Mouse (Mus musculus) embryonic stem cell, embryonic (primary cell): ENCODE data around the gene Klhl8.

Source experiments
- CTCF ChIA-PET, 4 experiments: fragments of 300-600 bp in 2 of 4; fragments of 350-600 bp in 2 of 4; sonication (Branson Sonifier 250); formaldehyde crosslinking; loops; one replicate each; lab custom pipeline; 2022; ENCODE audit warnings: inconsistent platforms in 2 of 4; lab: Charles Lee
- POLR2A ChIA-PET, 4 experiments: fragments of 300-600 bp in 2 of 4; fragments of 350-600 bp in 2 of 4; sonication (Branson Sonifier 250); formaldehyde crosslinking; loops; one replicate each; lab custom pipeline; 2022; ENCODE audit warnings: antibody characterized with exemption in 4 of 4, inconsistent platforms in 1 of 4; lab: Charles Lee

The Klhl8 gene

GRCm38 (mm10) chr5:103923101-103923500 is 12.0 kb upstream of the Klhl8 start:
- ChIA-PET CTCF (interaction anchor here in 1 of 4 experiments (0.6 kb wide), 1 partner anchor 264 kb away, joined by 3 read pairs; no protein-coding TSS in a partner anchor), POLR2A (interaction anchor here in 1 of 4 experiments (1.4 kb wide), 1 partner anchor 13 kb away, joined by 5 read pairs; no protein-coding TSS in a partner anchor)

- ChIA-PET POLR2A (interaction anchor here in 1 of 4 experiments (0.6 to 1.4 kb wide), 2 partner anchors 12 to 13 kb away, joined by 3 to 5 read pairs; no protein-coding TSS in a partner anchor), CTCF (no interaction called here)
These were observed 11.4 kb upstream of the Klhl8 start for GRCm38 (mm10) chr5:103922436-103922835.

- POLR2A ChIA-PET = interaction anchor here in 1 of 4 experiments (1.3 kb wide), 1 partner anchor 9 kb away, joined by 4 read pairs; no protein-coding TSS in a partner anchor
- CTCF ChIA-PET = interaction anchor here in 1 of 4 experiments (2.5 kb wide), 1 partner anchor 8 kb away, joined by 12 read pairs; no protein-coding TSS in a partner anchor
These were observed 8.4 kb upstream of the Klhl8 start for GRCm38 (mm10) chr5:103919497-103919896.

- ChIA-PET CTCF (interaction anchor here (1.0 to 2.5 kb wide), 7 partner anchors 9 to 62 kb away, joined by 3 to 12 read pairs (median 5); no protein-coding TSS in a partner anchor), POLR2A (interaction anchor here in 1 of 4 experiments (0.7 kb wide), 1 partner anchor 7 kb away, joined by 3 read pairs; the partner anchor contains the start of gene Klhl8)
These were observed 7.2 kb upstream of the Klhl8 start for GRCm38 (mm10) chr5:103918233-103918632.

GRCm38 (mm10) chr5:103917357-103917895 is 6.4 kb upstream of the Klhl8 start:
- ChIA-PET CTCF (interaction anchor here (1.1 to 2.5 kb wide), 5 partner anchors 9 to 61 kb away, joined by 3 to 12 read pairs (median 5); no protein-coding TSS in a partner anchor), POLR2A (no interaction called here)

GRCm38 (mm10) chr5:103916595-103917356 is 5.7 kb upstream of the Klhl8 start:
- POLR2A ChIA-PET = interaction anchor here in 2 of 4 experiments (0.6 to 1.5 kb wide), 2 partner anchors 11 to 90 kb away, joined by 6 to 9 read pairs; no protein-coding TSS in a partner anchor
- CTCF ChIA-PET = interaction anchor here in 3 of 4 experiments (1.0 to 2.5 kb wide), 6 partner anchors 10 to 11 kb away, joined by 3 to 12 read pairs (median 10); no protein-coding TSS in a partner anchor

GRCm38 (mm10) chr5:103914335-103915226 is 3.5 kb upstream of the Klhl8 start:
- ChIA-PET POLR2A (no interaction called here), CTCF (interaction anchor here in 1 of 4 experiments (0.9 to 2.0 kb wide), 3 partner anchors 12 to 160 kb away, joined by 3 to 11 read pairs (median 4); no protein-coding TSS in a partner anchor)

GRCm38 (mm10) chr5:103913150-103913549 is 2.1 kb upstream of the Klhl8 start:
- CTCF ChIA-PET = no interaction called here
- POLR2A ChIA-PET = no interaction called here

- CTCF ChIA-PET = interaction anchor here in 2 of 4 experiments (1.5 to 4.2 kb wide), 2 partner anchors 16 kb away, joined by 6 to 19 read pairs; no protein-coding TSS in a partner anchor
These were observed 496 bp upstream of the Klhl8 start for GRCm38 (mm10) chr5:103911555-103911954.

GRCm38 (mm10) chr5:103910156-103910555 is 903 bp downstream of the Klhl8 start:
- ChIA-PET POLR2A (interaction anchor here in 3 of 4 experiments (0.7 to 3.5 kb wide), 20 partner anchors 8 to 199 kb away, joined by 3 to 13 read pairs (median 3); no protein-coding TSS in a partner anchor), CTCF (interaction anchor here in 3 of 4 experiments (0.5 to 4.2 kb wide), 4 partner anchors 17 to 251 kb away, joined by 3 to 19 read pairs (median 6); no protein-coding TSS in a partner anchor)

More at GRCm38 (mm10) chr5:103911555-103911954, 496 bp upstream of the Klhl8 start:
- POLR2A ChIA-PET = interaction anchor here in 1 of 4 experiments (0.7 to 3.5 kb wide), 6 partner anchors 9 to 332 kb away, joined by 3 to 13 read pairs (median 4); no protein-coding TSS in a partner anchor

GRCm38 (mm10) chr5:103909466-103909865 is 1.6 kb downstream of the Klhl8 start:
- ChIA-PET CTCF (interaction anchor here in 3 of 4 experiments (0.6 to 4.2 kb wide), 3 partner anchors 18 to 1931 kb away, joined by 4 to 19 read pairs (median 7); no protein-coding TSS in a partner anchor), POLR2A (interaction anchor here in 3 of 4 experiments (0.6 to 3.5 kb wide), 10 partner anchors 7 to 857 kb away, joined by 3 to 13 read pairs (median 3); no protein-coding TSS in a partner anchor)

GRCm38 (mm10) chr5:103908851-103909250 is 2.2 kb downstream of the Klhl8 start:
- CTCF ChIA-PET = interaction anchor here in 3 of 4 experiments (0.6 to 4.2 kb wide), 3 partner anchors 18 to 1931 kb away, joined by 4 to 19 read pairs (median 7); no protein-coding TSS in a partner anchor
- POLR2A ChIA-PET = interaction anchor here in 2 of 4 experiments (0.6 to 1.3 kb wide), 5 partner anchors 10 to 856 kb away, joined by 3 read pairs; no protein-coding TSS in a partner anchor

GRCm38 (mm10) chr5:103907844-103908243 is 3.2 kb downstream of the Klhl8 start:
- POLR2A ChIA-PET = no interaction called here
- CTCF ChIA-PET = no interaction called here

GRCm38 (mm10) chr5:103906173-103906572 is 4.9 kb downstream of the Klhl8 start:
- ChIA-PET POLR2A (no interaction called here), CTCF (no interaction called here)

- ChIA-PET POLR2A (interaction anchor here in 3 of 4 experiments (0.6 to 1.4 kb wide), 5 partner anchors 11 to 160 kb away, joined by 3 to 5 read pairs (median 3); partner anchors contain the start of gene Klhl8 (in 1 of the 3)), CTCF (interaction anchor here in 3 of 4 experiments (0.9 to 1.5 kb wide), 3 partner anchors 81 to 243 kb away, joined by 3 to 4 read pairs (median 3); no protein-coding TSS in a partner anchor)
These were observed 12.7 kb downstream of the Klhl8 start for GRCm38 (mm10) chr5:103898310-103898709.

GRCm38 (mm10) chr5:103889766-103890165 is 21.3 kb downstream of the Klhl8 start:
- POLR2A ChIA-PET = interaction anchor here in 2 of 4 experiments (0.6 to 1.4 kb wide), 4 partner anchors 12 to 393 kb away, joined by 3 to 4 read pairs (median 3); no protein-coding TSS in a partner anchor
- CTCF ChIA-PET = interaction anchor here in 2 of 4 experiments (0.6 to 1.0 kb wide), 4 partner anchors 8 to 234 kb away, joined by 3 to 6 read pairs (median 3); partner anchors contain the start of gene 1700016H13Rik (in 1 of the 2)

GRCm38 (mm10) chr5:103863759-103864158 is 47.3 kb downstream of the Klhl8 start:
- ChIA-PET POLR2A (interaction anchor here in 1 of 4 experiments (0.7 to 1.3 kb wide), 3 partner anchors 15 to 154 kb away, joined by 3 read pairs; no protein-coding TSS in a partner anchor), CTCF (interaction anchor here in 1 of 4 experiments (0.7 to 1.1 kb wide), 2 partner anchors 33 to 64 kb away, joined by 3 to 5 read pairs; no protein-coding TSS in a partner anchor)
